Comparison of ENCODE assay signal across 8 mouse cellular contexts in the genomic region with DNA sequence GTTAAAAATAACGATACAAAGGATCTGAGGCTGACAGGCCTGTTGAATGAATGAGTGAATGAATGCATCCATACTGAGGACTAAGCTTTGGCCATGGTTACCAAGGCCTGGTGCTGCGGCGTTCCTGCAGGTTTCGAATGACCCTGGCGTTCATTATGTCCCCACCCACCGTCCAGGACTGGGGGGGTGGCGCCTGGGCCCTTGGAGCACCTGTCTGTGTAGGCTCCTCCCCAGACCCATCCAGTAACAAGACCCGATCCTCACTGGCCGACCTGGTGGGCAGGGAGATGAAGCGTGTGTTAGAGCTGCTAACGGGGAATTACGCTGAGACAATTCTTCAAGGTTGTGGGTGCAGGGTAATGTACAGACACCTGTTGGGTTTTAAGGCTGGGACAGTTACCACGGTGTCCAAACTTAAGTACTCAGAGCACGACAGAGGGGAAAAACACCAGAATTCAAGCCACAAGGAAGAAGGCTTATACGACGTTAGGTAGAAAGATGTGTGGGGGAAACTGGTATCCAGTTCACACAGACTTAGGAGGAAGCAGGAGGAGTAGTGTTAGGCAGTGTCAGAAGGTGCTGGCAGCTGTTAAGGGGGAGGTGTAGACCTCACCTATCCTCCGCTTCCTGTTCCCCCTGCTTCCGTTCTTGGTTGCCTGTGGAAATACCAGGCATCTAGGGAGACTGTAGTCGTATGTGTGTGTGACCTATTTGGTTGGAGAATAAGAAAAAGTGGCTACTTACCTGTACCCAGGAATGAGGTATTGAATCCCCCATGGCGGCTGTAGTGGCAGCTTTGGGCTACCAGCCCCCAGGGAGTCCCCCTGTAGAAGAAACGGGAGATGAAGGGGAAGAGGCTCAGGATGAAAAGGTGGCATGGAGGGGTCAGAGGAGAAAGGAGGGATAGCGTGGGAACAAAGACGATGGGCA. TPM values are rescaled to one million over a fixed set of nuclear protein-coding genes. Genes with fewer than 3 reads are reported as not detected.
DNase-seq lines count a peak whose midpoint lies in the region; ATAC-seq and TF ChIP-seq lines count a peak whose summit lies in the region.

No protein-coding gene starts in this region.

- H3K4me3 ChIP-seq in heart, embryonic 10.5 days: peak overlapping the region; percentile 75
- H3K4me3 ChIP-seq in ES-E14 (ENCODE audit: insufficient read depth in 1 of 2, low read depth in 1 of 2, low read length in 2 of 2, poor library complexity in 1 of 2, severe bottlenecking in 1 of 2): peak overlapping the region; percentile 79 to 90
- peak overlapping the region; percentile 81 for H3K4me3 ChIP-seq in forebrain, embryonic 10.5 days
- H3K4me3 ChIP-seq in neural tube, embryonic 12.5 days: peak overlapping the region; percentile 83; the same call in 1 of the 2 replicates

- intact Hi-C loops in heart, postnatal 36 days (cut with DNase I): loop anchor here (2.0 kb wide), 1 partner anchor 17 kb away; no protein-coding TSS in a partner anchor

- peak overlapping the region; percentile 100 for H3K4me2 ChIP-seq in neural tube, embryonic 12.5 days (replicated peaks)

- H3K36me3 ChIP-seq in heart, embryonic 10.5 days: peaks cover 57% of the 10 kb centered on the region
- H3K36me3 ChIP-seq in ES-E14 (ENCODE audit: control insufficient read depth, insufficient read depth, low read length, poor library complexity, severe bottlenecking): peaks cover 10% of the 10 kb centered on the region
- peaks cover 75% of the 10 kb centered on the region for H3K36me3 ChIP-seq in forebrain, embryonic 10.5 days (replicated peaks)
- peaks cover 70% of the 10 kb centered on the region for H3K36me3 ChIP-seq in neural tube, embryonic 12.5 days

- no peaks in the 10 kb centered on the region for H3K9me3 ChIP-seq in heart, embryonic 10.5 days
- no peaks in the 10 kb centered on the region for H3K9me3 ChIP-seq in ES-E14 (ENCODE audit: control insufficient read depth, insufficient read depth, low read depth, low read length)
- H3K9me3 ChIP-seq in forebrain, embryonic 10.5 days: no peaks in the 10 kb centered on the region
- no peaks in the 10 kb centered on the region for H3K9me3 ChIP-seq in neural tube, embryonic 12.5 days

- 40% methylated on average over 23 of the region's 23 CpGs for WGBS in heart, embryonic 10.5 days
- 43% methylated on average over 23 of the region's 23 CpGs for WGBS in forebrain, embryonic 10.5 days
- WGBS in neural tube, embryonic 12.5 days: 44% methylated on average over 23 of the region's 23 CpGs

- peak overlapping the region; percentile 98 for H3K27ac ChIP-seq in heart, embryonic 10.5 days
- peak overlapping the region; percentile 71; the same call in 1 of the 2 replicates for H3K27ac ChIP-seq in ES-E14 (ENCODE audit: insufficient read depth, low read depth, low read length, poor library complexity, severe bottlenecking)
- H3K27ac ChIP-seq in forebrain, embryonic 10.5 days: peak overlapping the region; percentile 98
- peak overlapping the region; percentile 92; the same call in 1 of the 2 replicates for H3K27ac ChIP-seq in neural tube, embryonic 12.5 days

- peaks cover 18% of the 10 kb centered on the region for H3K4me1 ChIP-seq in heart, embryonic 10.5 days
- H3K4me1 ChIP-seq in ES-E14 (ENCODE audit: control insufficient read depth in 2 of 2, insufficient read depth in 2 of 2, low read length in 2 of 2, poor library complexity in 1 of 2): peaks cover 0 to 4% of the 10 kb centered on the region in 2 experiments; a peak in 2 of 4 replicates
- H3K4me1 ChIP-seq in forebrain, embryonic 10.5 days: peaks cover 27% of the 10 kb centered on the region
- peaks cover 17% of the 10 kb centered on the region for H3K4me1 ChIP-seq in neural tube, embryonic 12.5 days

- DNase-seq in heart, embryonic 10.5 days (ENCODE audit: low spot score): peak; percentile 83
- DNase-seq in heart, postnatal 36 days: no peak
- no peak for DNase-seq in ES-E14 (ENCODE audit: low read depth, low spot score)
- DNase-seq in forebrain, embryonic 10.5 days (ENCODE audit: extremely low spot score, low spot score): no peak
- peak; percentile 58 for DNase-seq in kidney, postnatal 10 days
- DNase-seq in urinary bladder, postnatal 14 days (ENCODE audit: low spot score): no peak
- no peak for DNase-seq in ovary, postnatal 36 days (ENCODE audit: low spot score)

- H3K9ac ChIP-seq in ES-E14 (ENCODE audit: insufficient read depth, low read depth, low read length, poor library complexity, severe bottlenecking): peak overlapping the region; percentile 63; the same call in 1 of the 2 replicates
- H3K9ac ChIP-seq in neural tube, embryonic 12.5 days: peak overlapping the region; percentile 88

- in situ Hi-C loops in ES-E14 (cut with MboI; ENCODE audit: low sequenced_read_pairs in 2 of 2, unreplicated experiment in 2 of 2): no loop called here

- H3K27me3 ChIP-seq in heart, embryonic 10.5 days (ENCODE audit: insufficient read depth, poor library complexity, severe bottlenecking): no peaks in the 10 kb centered on the region
- no peaks in the 10 kb centered on the region for H3K27me3 ChIP-seq in forebrain, embryonic 10.5 days (ENCODE audit: poor library complexity, severe bottlenecking)
- no peaks in the 10 kb centered on the region for H3K27me3 ChIP-seq in neural tube, embryonic 12.5 days (replicated peaks)

- ATAC-seq in neural tube, embryonic 12.5 days (ENCODE audit: low FRiP score, low read depth): peak; percentile 56

TF ChIP-seq in ES-E14, 5 proteins besides CTCF, POLR2A, EP300 and RAD21:
- TF ChIP-seq MAFK (IDR thresholded peaks at IDR 0.05; ENCODE audit: insufficient read depth, low read depth, low read length) (no peak), ZNF384 (IDR thresholded peaks at IDR 0.05; ENCODE audit: low read depth, low read length) (no peak), HCFC1 (IDR thresholded peaks at IDR 0.05; ENCODE audit: borderline replicate concordance, insufficient read depth, low read length) (no peak), ZC3H11A (IDR thresholded peaks at IDR 0.05; ENCODE audit: borderline replicate concordance, low read depth, low read length) (no peak), CHD2 (IDR thresholded peaks at IDR 0.05; ENCODE audit: low read depth, low read length) (no peak)

RNA-seq across cellular contexts. Expression of a gene that starts 0.7 kb away (rescaled TPM):
- polyA plus RNA-seq in heart, embryonic 10.5 days (2016; fragmentation: Nextera tagmentation; extraction: Ambion mirVana): 23.8 and 26.7 TPM in 2 replicates
- 100 to 1,000 TPM; 109 to 112 TPM for total RNA-seq in heart, postnatal 36 days (2021)
- 13.6 and 15.8 TPM in 2 replicates for total RNA-seq in ES-E14 (2012; rRNA removed)
- 29.8 and 32.4 TPM in 2 replicates for polyA plus RNA-seq in forebrain, embryonic 10.5 days (2016; fragmentation: Nextera tagmentation; extraction: Ambion mirVana)
- polyA plus RNA-seq in neural tube, embryonic 12.5 days (2016; fragmentation: Nextera tagmentation; extraction: Ambion mirVana): 26.8 and 30.3 TPM in 2 replicates

RNA-seq across cellular contexts. Expression of a gene that starts 12.0 kb away (rescaled TPM):
- polyA plus RNA-seq in heart, embryonic 10.5 days (2016; fragmentation: Nextera tagmentation; extraction: Ambion mirVana): 59.4 and 78.6 TPM in 2 replicates
- total RNA-seq in heart, postnatal 36 days (2021): 1 to 10 TPM; 6.6 to 6.8 TPM
- 12.5 and 12.9 TPM in 2 replicates for total RNA-seq in ES-E14 (2012; rRNA removed)
- 102 and 105 TPM in 2 replicates for polyA plus RNA-seq in forebrain, embryonic 10.5 days (2016; fragmentation: Nextera tagmentation; extraction: Ambion mirVana)
- 299 and 304 TPM in 2 replicates for polyA plus RNA-seq in neural tube, embryonic 12.5 days (2016; fragmentation: Nextera tagmentation; extraction: Ambion mirVana)

RNA-seq across cellular contexts. Expression of a gene that starts 18.3 kb away (rescaled TPM):
- 99.5 and 111 TPM in 2 replicates for polyA plus RNA-seq in heart, embryonic 10.5 days (2016; fragmentation: Nextera tagmentation; extraction: Ambion mirVana)
- total RNA-seq in heart, postnatal 36 days (2021): 10 to 100 TPM; 51.6 to 53.4 TPM
- 189 and 226 TPM in 2 replicates for total RNA-seq in ES-E14 (2012; rRNA removed)
- polyA plus RNA-seq in forebrain, embryonic 10.5 days (2016; fragmentation: Nextera tagmentation; extraction: Ambion mirVana): 98.2 and 107 TPM in 2 replicates
- polyA plus RNA-seq in neural tube, embryonic 12.5 days (2016; fragmentation: Nextera tagmentation; extraction: Ambion mirVana): 55.3 and 56.1 TPM in 2 replicates

RNA-seq across cellular contexts. Expression of a gene that starts 18.3 kb away (rescaled TPM):
- polyA plus RNA-seq in heart, embryonic 10.5 days (2016; fragmentation: Nextera tagmentation; extraction: Ambion mirVana): 34.8 and 44.5 TPM in 2 replicates
- 10 to 100 TPM; 19.2 to 22.2 TPM for total RNA-seq in heart, postnatal 36 days (2021)
- 202 and 391 TPM in 2 replicates for total RNA-seq in ES-E14 (2012; rRNA removed)
- 59.6 and 60.3 TPM in 2 replicates for polyA plus RNA-seq in forebrain, embryonic 10.5 days (2016; fragmentation: Nextera tagmentation; extraction: Ambion mirVana)
- 43.3 and 45.9 TPM in 2 replicates for polyA plus RNA-seq in neural tube, embryonic 12.5 days (2016; fragmentation: Nextera tagmentation; extraction: Ambion mirVana)

RNA-seq across cellular contexts. Expression of a gene that starts 18.3 kb away (rescaled TPM):
- polyA plus RNA-seq in heart, embryonic 10.5 days (2016; fragmentation: Nextera tagmentation; extraction: Ambion mirVana): 37.6 and 45.2 TPM in 2 replicates
- total RNA-seq in heart, postnatal 36 days (2021): 10 to 100 TPM; 22.6 to 44.3 TPM
- total RNA-seq in ES-E14 (2012; rRNA removed): 64.8 and 68.2 TPM in 2 replicates
- polyA plus RNA-seq in forebrain, embryonic 10.5 days (2016; fragmentation: Nextera tagmentation; extraction: Ambion mirVana): 60.5 and 61.5 TPM in 2 replicates
- 60.2 and 61.6 TPM in 2 replicates for polyA plus RNA-seq in neural tube, embryonic 12.5 days (2016; fragmentation: Nextera tagmentation; extraction: Ambion mirVana)

Comparison
In these comparisons a context has a peak if more than half of its experiments do, and no peak if none do; other contexts are left out.
1. DNase-seq: peak in heart, embryonic 10.5 days (single experiment) and kidney, postnatal 10 days (single experiment); none in heart, postnatal 36 days (0 of 2), ES-E14 (single experiment), forebrain, embryonic 10.5 days (single experiment), urinary bladder, postnatal 14 days (single experiment) and ovary, postnatal 36 days (single experiment).
2. Peak in every context shown above with its lines, with median percentiles within 50 percentile points of each other: H3K27ac ChIP-seq and H3K4me3 ChIP-seq.